Mouse (Mus musculus): ENCODE measurements around the gene Foxp1.

The Foxp1 gene

DNA sequence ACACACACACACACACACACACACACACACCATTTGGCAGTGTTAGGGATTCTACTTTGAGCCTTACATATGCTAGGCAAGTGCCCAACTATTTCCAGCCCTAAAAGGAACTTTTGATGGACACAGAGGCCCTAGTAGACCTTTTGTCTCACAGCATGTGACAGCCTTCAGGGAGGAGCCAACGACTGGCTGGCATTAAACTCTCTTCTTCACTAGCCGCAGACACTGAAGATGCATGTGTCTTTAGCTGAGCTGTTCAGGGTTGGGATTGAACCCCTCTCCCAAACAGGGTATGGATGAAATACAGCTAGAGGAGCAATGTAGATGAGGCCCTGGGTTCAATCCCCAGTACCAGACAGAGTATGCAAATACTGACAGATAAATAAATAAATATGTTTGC lies 428.7 kb downstream of the Foxp1 start:
- peak; percentile 39 for DNase-seq (ENCODE audit: low read depth)

DNA sequence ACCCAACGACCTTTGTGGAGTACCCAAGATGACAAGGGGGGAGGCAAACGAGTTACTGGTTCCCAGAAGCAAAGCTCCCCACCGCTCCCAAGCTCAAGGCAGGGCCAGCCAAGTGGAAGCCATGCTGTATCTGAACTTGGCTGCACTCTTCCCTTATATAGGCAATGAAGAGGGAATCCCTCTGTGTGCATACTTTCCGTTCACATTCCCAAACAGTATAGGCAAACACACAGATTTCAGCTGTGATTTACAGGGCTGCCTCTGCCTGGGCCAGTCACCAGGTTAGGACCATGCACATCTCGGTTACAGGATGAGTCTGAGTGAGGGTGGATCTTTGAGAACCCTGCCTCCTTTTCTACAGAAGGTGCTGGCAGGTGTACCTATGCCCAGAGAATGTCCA lies 429.3 kb downstream of the Foxp1 start:
- DNase-seq (ENCODE audit: low read depth) = no peak

DNA sequence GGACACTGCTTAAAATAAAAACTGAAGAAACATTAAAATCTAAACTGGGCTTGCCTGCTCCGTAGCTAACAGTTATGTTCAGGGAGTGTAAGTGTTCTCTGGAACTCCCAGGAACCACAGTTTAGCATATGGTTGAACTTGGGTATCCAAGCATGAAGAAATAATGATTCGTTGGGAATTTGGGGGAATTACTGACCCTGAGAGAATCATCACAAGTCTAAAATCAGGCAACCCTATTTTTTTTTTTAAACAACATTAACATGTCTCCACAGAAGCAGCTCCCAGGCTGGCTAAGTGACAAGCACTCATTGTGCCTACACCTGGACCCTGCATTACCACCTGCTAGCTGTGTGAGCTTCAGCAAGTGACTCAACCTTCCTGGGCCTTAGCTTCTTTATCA lies 430.7 kb downstream of the Foxp1 start:
- DNase-seq (ENCODE audit: low read depth) = no peak

DNA sequence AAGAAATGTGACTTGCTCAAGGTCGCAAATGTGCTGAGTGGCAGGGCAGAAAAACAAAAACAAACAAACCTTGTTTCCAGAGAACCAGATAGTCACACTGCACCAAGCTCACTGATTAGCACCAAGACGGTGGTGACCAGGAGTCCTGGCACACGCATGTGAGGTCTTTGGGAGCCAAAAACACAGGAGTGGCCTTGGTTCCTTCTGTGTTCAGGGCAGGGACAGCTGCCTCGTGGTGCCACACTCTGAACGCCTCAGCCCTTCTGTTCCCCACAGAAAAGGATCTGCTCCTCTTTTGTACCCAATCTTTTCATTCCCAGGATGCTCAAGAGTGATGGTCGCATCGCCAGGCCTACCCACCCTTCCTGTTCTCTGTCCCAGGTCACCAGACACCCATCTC lies 434.9 kb downstream of the Foxp1 start:
- no peak for DNase-seq (ENCODE audit: low read depth)

DNA sequence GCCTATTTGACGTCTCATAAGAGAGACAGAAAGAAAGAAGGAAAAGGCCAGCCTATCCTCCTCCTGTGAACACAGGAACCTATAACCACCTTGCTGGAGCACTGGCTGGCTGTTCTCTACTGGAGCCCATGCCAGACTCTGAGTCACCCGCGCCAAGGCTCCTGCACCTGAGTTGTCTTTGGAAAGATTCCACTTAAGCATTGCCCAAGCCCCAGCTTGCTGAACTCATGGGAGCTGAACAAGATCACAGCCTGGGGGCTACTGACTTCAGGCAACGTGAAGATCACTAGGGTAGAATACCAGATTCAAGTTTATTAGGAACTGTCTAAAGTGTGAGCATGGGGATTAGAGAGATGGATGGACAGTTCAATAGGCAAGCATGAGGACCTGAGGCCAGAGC lies 437.6 kb downstream of the Foxp1 start:
- DNase-seq (ENCODE audit: low read depth) = no peak

DNA sequence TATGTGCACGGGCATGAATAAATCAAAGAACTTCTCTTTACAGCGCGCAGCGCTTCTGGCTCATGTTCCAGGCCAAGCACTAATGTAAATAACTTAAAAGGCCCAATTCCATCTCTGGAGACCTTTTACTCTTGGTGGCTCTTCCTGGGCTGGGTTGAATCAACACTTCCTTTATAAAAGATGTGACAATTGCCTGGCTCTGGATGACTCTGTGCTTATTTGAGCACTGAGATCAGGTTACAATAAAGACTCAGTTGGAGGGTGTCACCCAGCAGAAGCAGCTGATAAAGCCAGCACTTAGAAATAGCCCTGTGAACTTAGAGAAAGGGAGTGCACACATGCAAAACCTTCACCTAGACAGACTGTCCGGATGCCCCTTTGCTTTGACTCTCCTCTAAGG lies 441.3 kb downstream of the Foxp1 start:
- DNase-seq (ENCODE audit: low read depth) = no peak

DNA sequence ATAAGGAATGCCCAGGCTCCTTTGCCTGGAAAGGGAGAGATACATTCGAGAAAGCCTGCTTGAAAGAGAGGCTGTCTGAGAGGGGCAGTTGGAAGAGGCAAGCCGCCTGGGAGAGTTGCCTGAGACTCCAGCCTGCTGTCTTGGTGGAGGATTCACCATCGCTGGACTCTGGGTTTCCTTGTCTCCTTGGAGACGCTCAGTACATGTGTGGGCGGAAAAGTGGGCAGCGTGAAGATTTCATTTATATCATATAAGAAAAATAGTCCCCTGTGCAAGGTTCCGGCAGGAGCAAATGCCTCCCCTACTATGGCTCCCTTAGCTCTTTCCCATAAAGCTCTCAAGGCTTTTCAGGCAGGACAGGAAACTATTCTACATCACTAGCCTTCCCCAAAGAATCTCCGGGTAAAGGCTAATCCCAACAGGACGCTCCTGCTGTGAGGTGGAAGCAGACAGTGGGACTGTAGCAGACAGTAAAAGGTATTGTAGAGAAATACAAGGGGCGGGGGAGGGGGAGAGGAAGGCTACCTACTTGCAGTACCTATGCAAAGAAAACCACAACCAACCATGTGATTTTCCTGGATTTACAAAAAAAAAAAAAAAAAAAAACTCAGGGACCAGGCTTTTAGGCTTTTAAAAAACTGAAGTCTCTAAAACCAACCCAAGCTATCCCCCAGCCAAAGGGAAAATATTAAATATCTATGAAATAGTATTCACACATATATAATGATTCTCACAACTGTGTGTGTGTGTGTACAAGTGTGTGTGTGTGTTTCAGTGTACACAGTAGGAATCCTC lies 443.3 kb downstream of the Foxp1 start:
- no peak for DNase-seq (ENCODE audit: low read depth)

DNA sequence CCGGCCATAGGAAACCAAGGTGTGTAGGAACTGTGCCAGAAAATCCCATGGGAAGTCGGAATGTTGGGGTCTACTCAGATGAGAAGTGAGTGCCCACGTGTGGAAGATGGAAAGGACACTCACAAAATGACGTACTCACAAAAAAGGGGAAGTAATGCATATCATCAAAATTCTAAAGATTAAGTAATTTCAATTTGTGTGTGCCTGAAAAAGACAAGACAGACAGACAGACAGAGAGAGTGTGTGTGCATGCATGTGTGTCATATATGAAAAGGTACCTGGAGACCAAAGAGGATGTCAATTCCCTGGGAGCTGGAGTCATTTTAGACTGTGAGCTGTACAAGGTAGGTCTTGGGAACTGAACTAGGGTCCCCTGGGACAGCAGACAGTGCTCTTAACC lies 444.4 kb downstream of the Foxp1 start:
- no peak for DNase-seq (ENCODE audit: low read depth)

DNA sequence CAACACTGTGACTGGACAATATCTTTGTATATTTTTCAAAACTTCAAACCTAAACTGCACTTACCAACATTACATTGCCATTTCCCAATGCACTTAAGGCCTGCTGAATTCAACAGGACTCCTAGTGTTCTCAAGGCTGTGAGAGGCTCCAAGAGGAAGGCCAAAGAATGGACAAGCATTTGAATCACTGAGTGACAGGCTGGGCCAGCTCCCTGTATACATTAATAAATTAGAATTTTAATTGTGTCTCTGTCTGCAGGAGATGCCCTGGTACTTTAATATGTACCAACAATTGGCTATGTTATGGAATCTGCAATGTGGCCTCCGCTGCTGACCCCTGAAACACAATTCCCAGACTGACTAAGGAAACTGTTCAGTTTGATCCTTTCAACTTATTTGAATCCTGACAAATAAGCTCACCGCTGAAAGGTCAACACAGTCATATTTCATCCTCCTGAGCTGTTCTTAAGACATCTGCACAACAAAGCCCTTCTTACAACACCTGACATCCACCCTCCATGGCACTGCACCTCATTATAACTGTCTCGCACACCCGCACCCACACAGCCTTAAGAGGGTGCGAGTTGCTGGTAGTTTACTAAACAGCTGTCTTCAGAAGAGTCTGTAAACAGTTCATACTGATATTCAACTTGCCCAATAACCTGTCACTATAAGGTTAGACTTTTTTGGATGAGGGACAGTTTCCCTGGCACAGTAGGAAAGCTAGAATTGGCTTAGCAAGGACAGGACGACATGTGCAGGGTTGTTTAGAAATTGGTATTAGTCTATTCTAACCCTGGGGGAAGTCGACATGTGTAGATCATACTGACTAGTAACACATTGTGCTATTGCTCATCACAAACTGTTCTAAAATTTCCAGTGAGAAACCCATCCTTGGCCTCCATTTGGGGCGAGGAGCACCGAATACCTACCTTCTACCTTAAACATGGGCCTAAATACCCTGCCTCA lies 448.9 kb downstream of the Foxp1 start:
- DNase-seq (ENCODE audit: low read depth) = no peak

DNA sequence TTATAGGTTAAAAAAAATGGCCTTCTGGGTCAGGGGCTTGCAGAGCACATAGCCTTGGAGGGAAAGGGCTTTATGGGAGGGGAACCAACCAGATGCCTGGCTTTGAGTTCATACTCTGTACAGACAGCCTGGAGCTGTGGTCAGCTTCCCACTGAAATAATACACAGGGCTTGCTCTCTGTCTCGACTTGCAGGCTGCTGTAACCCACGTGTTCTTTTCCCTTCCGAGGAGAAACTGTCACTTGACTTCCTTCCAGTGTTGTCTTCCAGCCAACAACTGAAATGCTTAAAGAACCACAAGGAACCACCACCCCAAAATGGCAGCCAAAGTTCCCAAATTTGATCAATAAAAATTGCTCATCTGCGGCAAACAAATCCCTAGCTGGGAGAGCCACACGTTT lies 451.8 kb downstream of the Foxp1 start:
- DNase-seq (ENCODE audit: low read depth) = no peak

DNA sequence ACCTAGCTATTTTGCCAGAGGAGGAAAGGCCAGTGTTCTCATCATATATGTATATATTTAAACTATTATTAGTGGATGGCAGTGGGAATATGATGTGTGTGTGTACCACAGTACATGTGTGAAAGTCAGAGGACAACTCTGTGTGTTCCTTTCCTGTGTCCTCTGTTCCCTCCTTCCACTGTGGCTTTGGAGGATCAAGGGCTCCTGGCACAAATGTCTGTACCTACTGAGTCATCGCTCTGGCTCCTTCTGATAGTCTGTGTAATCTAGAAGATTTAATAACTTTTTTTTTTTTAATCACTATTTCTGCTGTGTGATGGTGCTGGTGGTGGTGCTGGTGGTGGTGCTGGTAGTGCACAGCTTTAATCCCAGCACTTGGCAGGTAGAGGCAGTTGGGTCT lies 452.8 kb downstream of the Foxp1 start:
- no peak for DNase-seq (ENCODE audit: low read depth)

DNA sequence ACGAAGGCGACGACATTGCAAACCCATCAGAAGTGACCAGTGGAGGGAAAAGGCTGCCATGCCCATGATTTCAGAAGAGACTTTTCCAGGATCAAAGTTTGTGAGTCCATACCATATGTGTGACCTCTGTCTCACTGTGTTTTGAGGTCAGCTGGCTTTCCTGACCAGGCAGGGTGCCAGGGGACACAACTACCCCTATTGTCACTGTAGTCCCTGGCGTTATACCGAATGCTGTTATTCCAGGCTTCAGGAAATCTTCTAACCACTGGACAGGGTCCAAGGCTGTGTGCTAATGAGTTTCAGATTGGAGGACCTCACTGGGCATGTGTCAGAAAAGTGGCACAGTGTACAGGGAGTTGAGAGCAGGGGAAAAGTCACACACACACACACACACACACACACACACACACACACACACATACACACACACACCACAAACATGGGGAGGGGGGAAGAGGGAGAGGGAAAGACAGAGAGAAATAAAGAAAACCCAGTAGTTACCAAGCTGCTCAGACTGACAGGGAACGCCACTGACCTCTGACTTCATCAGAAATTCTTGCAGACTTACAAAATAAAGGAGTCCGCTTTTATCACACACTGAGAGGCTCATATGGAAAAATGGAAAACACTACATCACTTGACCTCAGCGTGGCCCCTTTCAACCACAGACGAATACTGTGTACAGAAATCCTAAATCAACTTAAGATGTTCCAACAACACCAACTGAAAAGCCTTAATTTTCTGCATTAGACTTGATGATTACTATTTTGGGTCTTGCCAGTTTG lies 456.8 kb downstream of the Foxp1 start:
- no peak for DNase-seq (ENCODE audit: low read depth)

DNA sequence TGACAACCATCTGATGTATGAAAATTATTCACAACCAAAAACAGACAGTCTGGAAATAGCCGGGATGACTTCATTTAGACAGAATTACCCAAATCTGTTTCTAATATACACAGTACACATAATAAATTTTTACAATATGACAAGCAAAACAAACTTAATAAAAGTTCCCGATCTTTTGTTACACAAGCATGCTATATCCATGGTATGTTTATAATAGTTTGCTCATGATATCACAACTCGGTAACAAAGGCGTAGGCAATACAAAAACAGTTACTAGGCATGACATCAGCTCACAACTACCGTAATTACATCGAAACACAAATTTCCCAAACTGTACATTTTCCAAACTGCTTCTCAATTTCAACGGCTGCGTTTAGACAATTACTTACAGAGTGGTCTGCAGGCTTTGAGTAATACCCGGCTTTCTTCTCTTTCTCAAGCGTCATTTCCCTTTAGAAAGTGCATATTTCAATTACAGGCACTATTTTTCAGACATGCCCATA lies 458.5 kb downstream of the Foxp1 start:
- no peak for DNase-seq (ENCODE audit: low read depth)

DNA sequence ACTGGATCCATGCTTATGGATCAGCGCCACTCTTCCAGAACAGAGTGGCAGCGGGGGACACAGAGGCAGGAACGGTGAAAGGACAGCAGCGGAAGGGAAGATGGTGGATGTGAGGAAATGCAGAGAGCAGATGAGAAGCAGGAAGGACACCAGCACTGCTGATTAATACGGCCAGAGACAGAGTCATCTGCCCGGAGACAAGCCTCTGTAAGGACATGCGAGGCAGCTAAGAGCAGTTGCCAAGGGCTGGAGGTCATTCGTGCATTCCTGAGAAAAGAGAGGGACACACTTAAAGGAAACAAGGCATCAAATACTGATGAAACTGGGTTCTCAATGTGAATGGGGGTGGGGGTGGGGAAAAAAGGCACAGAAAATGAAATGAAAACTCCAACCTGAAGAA lies 459.6 kb downstream of the Foxp1 start:
- no peak for DNase-seq (ENCODE audit: low read depth)

DNA sequence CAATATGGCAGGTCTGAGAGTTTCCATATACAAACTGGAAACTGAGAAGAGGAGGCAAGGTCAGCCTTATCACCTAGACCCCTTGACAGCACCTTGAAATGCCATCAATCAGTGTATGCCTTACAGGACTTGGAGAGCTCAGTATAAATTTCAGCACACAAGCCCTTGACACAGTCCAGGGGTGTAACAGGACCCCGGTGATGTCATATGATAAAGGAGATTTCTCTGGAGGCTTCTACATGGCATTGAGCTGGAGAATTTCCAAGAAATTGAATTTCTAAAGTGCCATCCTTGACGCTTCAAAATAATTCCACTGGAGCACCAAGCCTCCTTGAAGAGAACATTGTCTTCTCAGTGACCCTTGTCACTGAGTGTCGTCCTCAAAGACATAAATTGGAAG lies 463.8 kb downstream of the Foxp1 start:
- no peak for DNase-seq (ENCODE audit: low read depth)

DNA sequence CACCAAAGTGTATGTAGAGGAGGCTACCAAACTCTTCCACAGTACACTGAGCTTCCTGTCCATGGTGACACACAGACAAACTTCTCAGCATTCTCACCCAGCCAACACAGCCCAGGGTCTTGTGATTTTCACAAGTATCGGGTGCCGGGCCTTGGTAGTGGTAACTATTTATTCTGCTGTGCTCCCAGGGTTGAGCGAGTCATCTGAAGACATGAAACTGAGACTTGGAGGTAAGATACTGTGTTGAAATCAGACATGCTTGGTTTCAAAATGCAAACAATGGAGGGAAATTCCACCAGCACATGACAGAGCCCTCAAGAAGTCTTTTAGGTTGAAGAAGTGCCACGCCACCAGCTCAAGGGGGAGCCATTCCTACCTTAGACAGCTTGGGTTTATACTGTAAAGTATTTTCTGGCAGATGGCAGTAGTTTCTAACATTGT lies 465.4 kb downstream of the Foxp1 start:
- peak; percentile 82 for DNase-seq (ENCODE audit: low read depth)

DNA sequence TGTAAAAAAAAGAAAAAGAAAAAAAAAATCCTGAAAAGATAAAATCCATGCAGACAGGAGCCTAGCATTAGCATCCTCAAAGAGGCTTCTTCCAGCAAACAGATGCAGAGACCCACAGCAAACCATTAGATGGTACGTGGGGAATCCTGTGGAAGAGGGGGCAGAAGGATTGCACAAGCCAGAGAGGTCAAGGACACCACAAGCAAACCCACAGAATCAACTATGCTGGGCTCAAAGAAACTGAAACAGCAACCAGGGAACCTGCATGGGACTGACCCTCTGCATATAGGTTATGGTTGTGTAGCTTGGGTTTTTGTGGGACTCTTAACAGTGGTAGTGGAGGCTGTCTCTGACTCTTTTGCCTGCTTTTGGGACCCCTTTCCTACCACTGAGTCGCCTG lies 466.1 kb downstream of the Foxp1 start:
- DNase-seq (ENCODE audit: low read depth) = peak; percentile 34

DNA sequence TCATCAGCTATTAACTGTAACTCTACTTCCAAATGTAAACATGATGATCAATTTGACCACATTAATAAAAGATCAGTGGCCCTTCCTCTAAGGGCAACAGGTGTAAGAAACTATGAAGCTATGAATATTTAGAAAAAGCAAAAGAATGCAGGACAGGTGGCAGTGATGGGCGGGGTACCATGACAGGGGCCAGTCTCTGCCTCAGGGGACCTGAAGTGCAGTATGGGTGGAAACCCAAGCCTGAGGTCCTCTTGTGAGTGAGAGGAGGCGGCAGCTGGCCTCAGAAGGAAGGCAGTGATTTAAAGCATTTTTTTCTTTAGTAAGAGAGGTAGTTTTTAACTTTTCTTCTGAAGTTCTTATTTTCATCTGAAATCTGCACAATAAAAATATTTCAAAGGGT lies 468.5 kb downstream of the Foxp1 start:
- DNase-seq (ENCODE audit: low read depth) = no peak

DNA sequence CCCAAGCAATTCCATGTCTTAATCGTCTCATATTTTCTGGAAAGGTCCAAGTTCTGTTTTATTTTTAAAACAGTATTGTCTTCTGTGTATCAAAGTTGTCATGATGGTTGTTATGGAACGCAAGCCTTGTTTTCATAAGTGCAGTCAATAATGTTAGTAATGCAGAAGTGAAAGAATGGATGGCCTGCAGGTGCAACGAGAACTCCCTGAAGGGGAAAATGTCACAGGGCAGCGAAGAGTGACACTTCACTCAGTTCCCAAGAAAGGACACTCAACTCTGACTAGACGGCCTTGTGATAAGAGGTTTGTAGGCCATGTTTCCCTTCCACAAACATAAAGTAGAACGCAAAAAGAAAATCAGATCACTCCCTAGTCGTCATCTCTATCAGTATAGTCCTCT lies 469.4 kb downstream of the Foxp1 start:
- DNase-seq (ENCODE audit: low read depth) = no peak

DNA sequence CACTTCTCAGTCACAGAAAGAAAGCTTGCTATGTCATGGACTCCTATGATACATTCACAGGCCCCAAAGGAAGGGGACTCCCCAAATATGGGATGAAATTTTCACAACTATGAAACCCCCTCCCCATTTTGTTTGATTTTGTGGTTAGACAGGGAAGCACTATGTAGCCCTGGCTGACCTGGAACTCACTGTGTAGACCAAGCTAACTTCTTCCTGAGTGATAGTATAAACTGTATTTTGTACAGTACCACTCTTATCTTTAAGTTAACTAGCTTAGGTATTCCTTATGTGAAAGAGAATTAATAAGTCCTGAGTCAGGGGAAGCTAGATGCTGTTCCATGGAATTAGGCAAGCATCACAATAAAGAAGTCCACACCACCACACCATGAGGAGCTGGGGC lies 470.8 kb downstream of the Foxp1 start:
- DNase-seq (ENCODE audit: low read depth) = no peak

DNA sequence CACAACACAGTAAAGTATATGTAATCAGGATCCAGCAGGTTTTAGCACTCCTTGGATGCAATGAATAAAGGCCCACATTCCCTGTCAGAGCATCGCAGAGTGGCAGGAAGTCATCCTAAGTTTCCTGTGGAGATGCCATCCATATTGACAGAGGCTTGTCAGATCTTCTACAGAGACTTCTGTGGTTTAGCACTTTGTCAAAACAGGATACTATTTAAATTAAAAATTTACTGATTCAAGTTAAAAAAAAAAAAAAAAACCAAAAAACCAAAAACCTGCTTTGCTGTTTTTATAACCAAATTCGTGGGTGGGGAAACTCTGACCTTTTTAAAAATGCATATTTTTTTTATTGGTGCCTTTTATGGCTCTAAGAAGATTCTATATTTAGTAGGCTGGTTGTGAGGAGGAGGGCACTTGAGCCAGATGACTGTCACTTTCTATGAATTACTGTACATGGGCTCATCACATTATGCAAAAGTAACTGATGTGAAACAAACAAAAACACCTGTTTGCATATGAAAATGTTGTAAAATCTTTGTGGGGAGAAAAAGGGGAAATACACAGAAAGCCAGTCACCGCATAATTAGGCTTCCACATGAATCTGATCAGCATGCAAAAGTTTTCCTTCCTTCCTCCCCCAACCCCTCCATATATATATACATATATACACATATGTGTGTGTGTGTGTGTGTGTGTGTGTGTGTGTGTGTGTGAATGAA lies 472.1 kb downstream of the Foxp1 start:
- DNase-seq (ENCODE audit: low read depth) = peak; percentile 81

DNA sequence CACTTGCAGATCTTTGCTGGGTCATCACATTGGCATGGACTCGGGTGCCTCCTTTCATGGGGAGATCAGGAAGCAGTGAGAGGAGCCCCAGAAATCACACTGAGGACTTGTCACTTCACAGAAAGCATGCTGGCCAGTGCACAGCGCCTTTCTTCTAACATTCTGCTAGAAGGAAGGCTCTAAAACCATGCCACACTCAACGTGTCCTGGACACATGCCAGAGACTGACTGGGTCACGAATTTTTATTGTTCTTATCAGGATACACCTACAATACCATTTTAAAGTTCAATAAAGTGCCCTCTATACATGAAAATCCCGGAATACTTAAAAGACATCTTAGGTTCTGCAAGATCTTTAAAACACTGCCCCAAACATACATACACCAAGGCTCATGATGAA lies 475.2 kb downstream of the Foxp1 start:
- no peak for DNase-seq (ENCODE audit: low read depth)
